Mouse (Mus musculus) ES-E14 (cell line): ENCODE measurements at regions not wholly inside any gene's neighbourhood (a gene's known extent, or its start where the extent isn't known, plus 50 kb on each side); places are given as distances from the start of the nearest gene placed in this dataset.

ENCODE experiments used
- DNase-seq: peaks from one replicate; pipeline ENCODE4 v3.0.0-alpha.2; 2013; ENCODE audit warnings: low read depth, low spot score
- H3K27ac ChIP-seq: 2 replicates; pipeline ENCODE4 v1.5.1; 2012; ENCODE audit warnings: low read depth, mild to moderate bottlenecking, low read length, moderate library complexity, mixed read lengths; ENCODE audit not compliant: poor library complexity, insufficient read depth, severe bottlenecking
- H3K36me3 ChIP-seq: 2 replicates; pipeline ENCODE4 v1.6.1; 2012; ENCODE audit warnings: mild to moderate bottlenecking, low read length, moderate library complexity, mixed read lengths; ENCODE audit not compliant: control insufficient read depth, poor library complexity, insufficient read depth, severe bottlenecking
- H3K4me1 ChIP-seq, 2 experiments: fragments of 150-350 bp in 1 of 2; sonication (generic) in 1 of 2; 2 replicates each; pipeline ENCODE4 v1.6.1; 2012; ENCODE audit warnings: low read length in 2 of 2, mild to moderate bottlenecking in 1 of 2, mixed read lengths in 1 of 2; ENCODE audit not compliant: control insufficient read depth in 2 of 2, insufficient read depth in 2 of 2, poor library complexity in 1 of 2
- H3K4me3 ChIP-seq, 2 experiments: fragments of 150-350 bp in 1 of 2; sonication (generic) in 1 of 2; 2 replicates each; pipeline ENCODE4 v1.5.1; 2012; ENCODE audit warnings: low read length in 2 of 2, low read depth in 1 of 2, mild to moderate bottlenecking in 1 of 2, mixed read lengths in 1 of 2; ENCODE audit not compliant: insufficient read depth in 1 of 2, poor library complexity in 1 of 2, severe bottlenecking in 1 of 2
- H3K9ac ChIP-seq: 2 replicates; pipeline ENCODE4 v1.6.1; 2012; ENCODE audit warnings: low read depth, mild to moderate bottlenecking, low read length, mixed read lengths; ENCODE audit not compliant: poor library complexity, insufficient read depth, severe bottlenecking
- H3K9me3 ChIP-seq: fragments of 150-350 bp; sonication (generic); 2 replicates; pipeline ENCODE4 v1.6.1; 2012; ENCODE audit warnings: low read depth, mild to moderate bottlenecking, low read length; ENCODE audit not compliant: control insufficient read depth, insufficient read depth
- CHD2 ChIP-seq: IDR thresholded peaks from 2 replicates; pipeline ENCODE4 v1.6.1; 2014; ENCODE audit warnings: mild to moderate bottlenecking, low read depth, low read length, inconsistent platforms
- HCFC1 ChIP-seq: IDR thresholded peaks from 2 replicates; pipeline ENCODE4 v1.6.1; 2012; ENCODE audit warnings: low read length, inconsistent platforms, borderline replicate concordance; ENCODE audit not compliant: insufficient read depth
- MAFK ChIP-seq: IDR thresholded peaks from 2 replicates; pipeline ENCODE4 v1.6.1; 2014; ENCODE audit warnings: mild to moderate bottlenecking, low read depth, low read length, inconsistent platforms; ENCODE audit not compliant: insufficient read depth
- ZC3H11A ChIP-seq: IDR thresholded peaks from 2 replicates; pipeline ENCODE4 v1.6.1; 2012; ENCODE audit warnings: low read depth, mild to moderate bottlenecking, inconsistent platforms, low read length, borderline replicate concordance
- ZNF384 ChIP-seq: IDR thresholded peaks from 2 replicates; pipeline ENCODE4 v1.6.1; 2012; ENCODE audit warnings: low read depth, low read length, inconsistent platforms
- in situ Hi-C, 2 experiments: fragments of 600-800 bp; cut with MboI; formaldehyde crosslinking; loops; one replicate each; pipeline ENCODE4 v1.15.1; 2025; ENCODE audit warnings: low sequenced_read_pairs in 2 of 2, inconsistent platforms in 1 of 2; ENCODE audit not compliant: unreplicated experiment in 2 of 2

GRCm38 (mm10) chr9:115581116-115581515 lies 270.9 kb upstream of the Stt3b start:
- Histone ChIP-seq H3K36me3 (no peaks in the 10 kb centered on the region), H3K9me3 (no peaks in the 10 kb centered on the region), H3K27ac (no peak overlapping the region), H3K4me1 (no peaks in the 10 kb centered on the region), H3K4me3 (no peak overlapping the region), H3K9ac (no peak overlapping the region)
- in situ Hi-C loops = no loop called here
- TF ChIP-seq ZC3H11A (no peak), CHD2 (no peak), ZNF384 (no peak), MAFK (no peak), HCFC1 (no peak)
- DNase-seq = no peak

- no peak for DNase-seq
- no peaks in the 10 kb centered on the region for H3K36me3 ChIP-seq
- TF ChIP-seq ZNF384 (no peak), CHD2 (no peak), MAFK (no peak), ZC3H11A (no peak), HCFC1 (no peak)
- in situ Hi-C loops = no loop called here
- no peak overlapping the region for H3K4me3 ChIP-seq
- H3K27ac ChIP-seq = no peak overlapping the region
- H3K9ac ChIP-seq = no peak overlapping the region
- H3K4me1 ChIP-seq = no peaks in the 10 kb centered on the region
- H3K9me3 ChIP-seq = no peaks in the 10 kb centered on the region
Measured at GRCm38 (mm10) chr9:115583548-115583947, 273.3 kb upstream of the Stt3b start.

- no peaks in the 10 kb centered on the region for H3K9me3 ChIP-seq
- H3K4me1 ChIP-seq = no peaks in the 10 kb centered on the region
- H3K27ac ChIP-seq = no peak overlapping the region
- H3K36me3 ChIP-seq = no peaks in the 10 kb centered on the region
- TF ChIP-seq MAFK = no peak
- no peak for TF ChIP-seq ZC3H11A
- no peak for TF ChIP-seq ZNF384
- no peak for DNase-seq
- no peak overlapping the region for H3K9ac ChIP-seq
- no peak overlapping the region for H3K4me3 ChIP-seq
- in situ Hi-C loops = no loop called here
Measured at GRCm38 (mm10) chr9:115584874-115585273, 274.7 kb upstream of the Stt3b start.

GRCm38 (mm10) chr9:115592466-115592865 lies 282.2 kb upstream of the Stt3b start:
- Histone ChIP-seq H3K9ac (no peak overlapping the region), H3K4me1 (peaks cover 0 to 10% of the 10 kb centered on the region in 2 experiments; a peak in 1 of 4 replicates), H3K36me3 (no peaks in the 10 kb centered on the region), H3K27ac (no peak overlapping the region), H3K9me3 (no peaks in the 10 kb centered on the region), H3K4me3 (no peak overlapping the region)
- TF ChIP-seq ZNF384 (no peak), ZC3H11A (no peak), CHD2 (no peak), HCFC1 (no peak), MAFK (no peak)
- in situ Hi-C loops = no loop called here
- no peak for DNase-seq

GRCm38 (mm10) chr9:115600228-115600627 lies 290.0 kb upstream of the Stt3b start:
- Histone ChIP-seq H3K9ac (no peak overlapping the region), H3K9me3 (no peaks in the 10 kb centered on the region), H3K27ac (no peak overlapping the region), H3K4me1 (peaks cover 0 to 3% of the 10 kb centered on the region in 2 experiments; a peak in 1 of 4 replicates), H3K4me3 (no peak overlapping the region), H3K36me3 (no peaks in the 10 kb centered on the region)
- no peak for TF ChIP-seq ZC3H11A
- no peak for TF ChIP-seq CHD2
- no peak for TF ChIP-seq MAFK
- TF ChIP-seq HCFC1 = no peak
- TF ChIP-seq ZNF384 = no peak
- no peak for DNase-seq
- in situ Hi-C loops = no loop called here
